Mouse (Mus musculus) E14TG2a.4 (cell line): ENCODE results near the gene Slc38a10.

Source experiments
- CTCF ChIP-seq: conservative IDR thresholded peaks from 2 replicates; pipeline ENCODE4 v1.5.1; 2014; ENCODE audit warnings: low read length
- NANOG ChIP-seq: IDR thresholded peaks from 2 replicates; pipeline ENCODE4 v1.6.1; 2014; ENCODE audit warnings: borderline replicate concordance, low read length, mixed read lengths

GRCm38 (mm10) chr11:120140255-120140654 is 10.9 kb downstream of the Slc38a10 start:
- TF ChIP-seq CTCF, result no peak
- no peak for TF ChIP-seq NANOG
